Mouse (Mus musculus) forebrain, postnatal 0 days (tissue): ENCODE data around the gene Max. TPM values are rescaled to one million over a fixed set of nuclear protein-coding genes. Genes with fewer than 3 reads are reported as not detected.

Experiments
- ATAC-seq: fragments of 200-750 bp; cut with Nextera tagmentation; 2 replicates; pipeline ENCODE4 v1.8.0; 2017; ENCODE audit warnings: mild to moderate bottlenecking, moderate library complexity
- DNase-seq: peaks from one replicate; pipeline ENCODE4 v3.0.0-alpha.2; 2015
- H3K27ac ChIP-seq: fragments of 300-500 bp; sonication (generic); 2 replicates; pipeline ENCODE4 v1.5.1; 2014; ENCODE audit warnings: low read depth, mild to moderate bottlenecking, antibody characterized with exemption, low read length, moderate library complexity, mixed read lengths
- H3K27me3 ChIP-seq: fragments of 300-500 bp; sonication (generic); 2 replicates; pipeline ENCODE4 v1.6.1; 2014; ENCODE audit warnings: mild to moderate bottlenecking, low read length, mixed read lengths; ENCODE audit not compliant: insufficient read depth
- H3K36me3 ChIP-seq: fragments of 300-500 bp; sonication (generic); 2 replicates; pipeline ENCODE4 v1.6.1; 2014; ENCODE audit warnings: mild to moderate bottlenecking, moderate library complexity; ENCODE audit not compliant: insufficient read depth
- H3K4me1 ChIP-seq: fragments of 300-500 bp; sonication (generic); 2 replicates; pipeline ENCODE4 v1.6.1; 2014; ENCODE audit warnings: antibody characterized with exemption; ENCODE audit not compliant: insufficient read depth
- H3K4me2 ChIP-seq: fragments of 300-500 bp; sonication (generic); 2 replicates; pipeline ENCODE4 v1.6.1; 2014; ENCODE audit warnings: low read depth, mild to moderate bottlenecking, moderate library complexity
- H3K4me3 ChIP-seq: fragments of 300-500 bp; sonication (generic); 2 replicates; pipeline ENCODE4 v1.5.1; 2014; ENCODE audit warnings: low read depth, low read length, mixed read lengths
- H3K9ac ChIP-seq: fragments of 300-500 bp; sonication (generic); 2 replicates; pipeline ENCODE4 v1.6.1; 2014; ENCODE audit warnings: mild to moderate bottlenecking
- H3K9me3 ChIP-seq: fragments of 300-500 bp; sonication (generic); 2 replicates; pipeline ENCODE4 v1.6.1; 2016; ENCODE audit warnings: low read length
- CTCF ChIP-seq: sonication (generic); IDR thresholded peaks from 2 replicates; pipeline ENCODE4 v1.5.1; 2016; ENCODE audit warnings: antibody characterized with exemption, control low read depth, low read depth
- WGBS: fragments of 180-500 bp; shearing (Covaris S2); extraction: QIAGEN DNeasy Blood & Tissue Kit; methylation state at CpG from one replicate; pipeline ENCODE4 v1.1.7; 2014; 5-methylcytosine and 5-hydroxymethylcytosine counted together
- polyA plus RNA-seq: library from polyadenylated mRNA; unstranded; fragments of >200 nt; fragmentation: Nextera tagmentation; extraction: Ambion mirVana; gene quantifications from 2 replicates; pipeline ENCODE4 v1.2.1, GENCODE M21; 2015
- total RNA-seq: library from RNA; depleted of rRNA; stranded (reverse); fragments of >200 nt; gene quantifications from 2 replicates; pipeline ENCODE4 v1.2.3, GENCODE M21; 2014; rRNA removed

The Max gene
- total and polyA plus RNA-seq, 2 experiments from 2014 or later, result 14.6 to 56.0 TPM

GRCm38 (mm10) chr12:76887941-76888340, 74.1 kb downstream of the Max start:
- H3K4me3 ChIP-seq, result no peak overlapping the region
- 95% methylated on average over 12 of the region's 12 CpGs for WGBS

More at GRCm38 (mm10) chr12:76887941-76888340, 74.1 kb downstream of the Max start:
- Histone ChIP-seq H3K4me2 (no peak overlapping the region), H3K27me3 (no peaks in the 10 kb centered on the region), H3K4me1 (no peaks in the 10 kb centered on the region), H3K9me3 (no peaks in the 10 kb centered on the region), H3K27ac (no peak overlapping the region), H3K36me3 (peaks cover 18% of the 10 kb centered on the region), H3K9ac (no peak overlapping the region)
- TF ChIP-seq CTCF, result no peak
- ATAC-seq, result no peak
- DNase-seq, result no peak

Other genes with a start within 250 kb of the Max start
- gene Churc1, start 196.7 kb downstream of the Max start, total RNA-seq, result 75.7 and 84.4 TPM in 2 replicates
- 115 and 146 TPM in 2 replicates for gene Churc1, start 196.7 kb downstream of the Max start, polyA plus RNA-seq
- 22.7 and 32.3 TPM in 2 replicates for gene Fntb, start 196.6 kb downstream of the Max start, total RNA-seq
- 38.7 and 42.3 TPM in 2 replicates for gene Fntb, start 196.6 kb downstream of the Max start, polyA plus RNA-seq
- not detected in 2 replicates for gene Gpx2, start 166.6 kb downstream of the Max start, total RNA-seq
- 0.31 TPM in 1 of 2 replicates, not detected in the other for gene Gpx2, start 166.6 kb downstream of the Max start, polyA plus RNA-seq
- gene Rab15, start 139.3 kb downstream of the Max start, total RNA-seq, result 75.1 and 83.0 TPM in 2 replicates
- gene Rab15, start 139.3 kb downstream of the Max start, polyA plus RNA-seq, result 43.7 and 52.6 TPM in 2 replicates